Mouse (Mus musculus) bone marrow macrophage, adult 2 months (primary cell): ENCODE data around the gene Psmb1. TPM values are rescaled to one million over a fixed set of nuclear protein-coding genes. Genes with fewer than 3 reads are reported as not detected.

ENCODE experiments used
- H3K27ac ChIP-seq: 2 replicates; pipeline ENCODE4 v1.5.1; 2012; ENCODE audit warnings: low read depth, low read length; ENCODE audit not compliant: insufficient read depth
- H3K4me1 ChIP-seq: 2 replicates; pipeline ENCODE4 v1.6.1; 2012; ENCODE audit warnings: low read length; ENCODE audit not compliant: control insufficient read depth, insufficient read depth
- H3K4me3 ChIP-seq: 2 replicates; pipeline ENCODE4 v1.5.1; 2012; ENCODE audit warnings: mild to moderate bottlenecking, low read length, moderate library complexity; ENCODE audit not compliant: insufficient read depth
- CTCF ChIP-seq: IDR thresholded peaks from 2 replicates; pipeline ENCODE4 v1.5.1; 2012; ENCODE audit warnings: low read depth, mild to moderate bottlenecking, low read length, moderate library complexity
- POLR2A ChIP-seq: IDR thresholded peaks from 2 replicates; pipeline ENCODE4 v1.6.1; 2012; ENCODE audit warnings: mild to moderate bottlenecking, low read depth, low read length, borderline replicate concordance
- polyA plus RNA-seq: library from polyadenylated mRNA; stranded (reverse); fragments of >200 nt; gene quantifications from 2 replicates; pipeline ENCODE4 v1.2.4, GENCODE M21; 2012; ENCODE audit not compliant: missing spikeins, insufficient read depth, insufficient read length

Gene Psmb1
- polyA plus RNA-seq, 1 experiment = 146 TPM

DNA sequence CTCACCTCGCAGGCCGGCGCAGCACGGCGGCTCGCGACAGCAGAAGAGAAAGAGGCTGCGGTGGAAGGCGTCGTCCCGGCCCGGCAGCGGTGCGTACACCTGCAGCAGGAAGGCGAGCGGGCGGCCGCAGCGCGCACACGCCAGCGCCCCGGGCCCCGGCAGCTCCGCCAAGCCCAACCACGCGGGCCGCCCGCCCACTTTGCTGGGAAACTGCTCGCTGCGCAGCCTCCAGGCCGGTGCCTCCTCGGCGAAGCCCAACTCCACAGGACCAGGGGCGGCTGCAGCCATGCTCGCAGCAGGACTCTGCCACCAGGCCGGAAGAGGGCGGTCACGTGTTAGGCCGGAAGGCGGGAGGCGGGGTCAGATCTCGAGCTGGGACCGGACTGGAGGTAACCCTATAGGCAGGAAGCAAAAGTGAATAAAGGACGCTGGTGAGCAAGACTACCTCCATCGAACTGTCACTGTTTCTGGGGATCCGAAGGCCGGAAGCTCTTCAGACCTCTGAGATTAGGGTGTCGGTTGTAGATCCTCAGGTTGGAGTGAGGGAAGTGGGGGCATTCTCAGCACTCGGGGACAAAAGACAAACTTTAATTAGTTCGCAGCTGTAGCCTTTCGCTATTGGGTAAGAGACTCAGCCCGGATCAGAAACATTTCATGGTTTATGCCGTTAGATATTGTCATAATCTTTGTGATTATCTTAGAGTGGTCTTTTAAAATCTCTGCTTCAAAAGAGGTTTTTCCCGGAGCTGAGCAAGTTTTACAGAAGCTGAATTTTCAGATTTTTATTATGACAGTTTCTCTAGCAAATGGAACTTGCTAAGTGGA lies 27.6 kb upstream of the Psmb1 start, which contains the start of gene Pdcd2:
Pdcd2 (minus strand) TSS at position 316 of the 825 bp plus-strand sequence.
- peak within 1 kb of the TSS; percentile 95 for H3K4me3 ChIP-seq
- H3K27ac ChIP-seq = peak within 1 kb of the TSS; percentile 72
- TF ChIP-seq POLR2A (peak; percentile 42; the same call in 1 of the 2 replicates), CTCF (no peak)
- H3K4me1 ChIP-seq = peaks cover 20% of the 10 kb centered on the region

DNA sequence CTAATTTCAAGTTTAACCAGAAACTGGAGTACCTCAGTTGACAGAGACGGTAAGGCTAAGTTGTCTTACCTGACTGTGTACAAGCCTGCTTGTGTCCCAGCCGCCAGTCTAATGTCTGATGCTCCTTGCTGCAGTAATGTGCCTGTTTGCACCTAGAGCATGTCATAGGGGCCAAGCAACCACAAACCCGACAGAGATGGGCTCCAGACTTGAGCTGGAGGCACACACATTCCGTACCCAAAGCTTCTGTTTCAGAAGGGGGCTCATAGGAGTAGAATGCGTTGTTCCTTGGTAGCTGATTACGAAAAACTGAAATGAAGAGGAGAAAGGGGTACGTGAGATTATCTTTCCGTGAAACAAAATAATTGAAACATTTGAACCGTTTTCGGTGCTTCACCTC lies 26.8 kb upstream of the Psmb1 start:
- peak overlapping the region; percentile 95 for H3K4me3 ChIP-seq
- H3K4me1 ChIP-seq = peaks cover 20% of the 10 kb centered on the region
- H3K27ac ChIP-seq = peak overlapping the region; percentile 52; the same call in 1 of the 2 replicates
- TF ChIP-seq POLR2A (no peak), CTCF (no peak)

DNA sequence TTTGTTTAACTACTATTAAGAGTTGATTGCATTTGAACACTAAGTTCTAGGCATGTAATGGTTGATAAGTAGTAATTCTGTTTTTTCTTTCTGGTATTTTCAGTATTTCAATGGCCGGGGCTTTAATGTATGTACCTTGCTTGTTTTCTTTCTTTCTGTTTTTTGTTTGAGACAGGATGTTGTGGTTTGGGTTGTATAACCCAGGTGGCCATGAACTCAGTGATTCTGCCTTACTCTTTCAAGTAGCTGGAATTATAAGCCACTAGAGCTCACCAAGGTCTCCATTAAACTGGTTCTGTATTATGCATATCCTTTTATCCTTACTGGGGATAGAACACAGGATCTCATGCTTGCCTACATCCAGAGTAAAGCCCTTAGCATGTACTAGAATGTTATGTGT lies 19.2 kb upstream of the Psmb1 start:
- H3K4me3 ChIP-seq = no peak overlapping the region
- no peak for TF ChIP-seq POLR2A
- TF ChIP-seq CTCF = no peak
- no peak overlapping the region for H3K27ac ChIP-seq
- H3K4me1 ChIP-seq = no peaks in the 10 kb centered on the region

DNA sequence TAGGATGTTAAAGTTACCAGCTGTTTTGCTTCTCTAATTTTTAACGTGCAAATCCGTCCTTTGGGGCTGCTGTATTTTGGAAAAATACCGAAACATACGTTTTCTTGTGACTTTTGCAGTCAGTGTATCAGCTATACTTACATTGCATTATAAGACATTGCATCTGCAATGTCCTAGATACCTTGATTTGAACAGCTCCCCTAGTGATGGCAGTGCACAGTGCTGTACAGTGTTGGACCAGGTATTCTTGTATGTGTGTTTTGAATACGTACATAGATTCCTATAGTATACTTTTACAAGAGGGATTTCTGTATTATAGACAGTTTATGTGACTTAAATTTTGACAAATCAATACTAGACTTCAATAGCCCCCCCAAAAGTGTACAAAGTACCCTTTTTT lies 18.6 kb upstream of the Psmb1 start:
- H3K4me1 ChIP-seq = no peaks in the 10 kb centered on the region
- no peak overlapping the region for H3K4me3 ChIP-seq
- H3K27ac ChIP-seq = no peak overlapping the region
- TF ChIP-seq POLR2A (no peak), CTCF (no peak)

DNA sequence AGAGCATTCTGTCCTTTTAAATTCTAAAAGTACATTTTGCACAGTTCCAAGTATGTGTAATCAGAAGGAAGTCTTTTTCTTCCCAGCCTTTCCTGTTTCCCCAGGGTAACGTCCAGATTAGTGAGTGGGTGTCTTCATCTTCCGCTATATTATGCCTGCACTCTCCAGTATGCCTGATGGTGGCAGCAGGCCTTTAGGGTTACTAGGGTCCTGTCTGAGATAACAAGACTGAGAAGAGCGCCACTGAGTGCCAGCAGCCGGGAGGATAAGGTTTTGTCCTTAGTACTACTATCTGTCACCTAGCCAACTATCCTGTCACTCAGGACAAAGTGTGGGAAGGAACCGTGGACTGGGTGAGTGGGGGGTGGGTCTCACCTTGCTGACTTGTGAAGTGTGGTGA lies 18.2 kb upstream of the Psmb1 start:
- Histone ChIP-seq H3K4me3 (no peak overlapping the region), H3K4me1 (no peaks in the 10 kb centered on the region), H3K27ac (no peak overlapping the region)
- TF ChIP-seq CTCF = no peak
- no peak for TF ChIP-seq POLR2A

DNA sequence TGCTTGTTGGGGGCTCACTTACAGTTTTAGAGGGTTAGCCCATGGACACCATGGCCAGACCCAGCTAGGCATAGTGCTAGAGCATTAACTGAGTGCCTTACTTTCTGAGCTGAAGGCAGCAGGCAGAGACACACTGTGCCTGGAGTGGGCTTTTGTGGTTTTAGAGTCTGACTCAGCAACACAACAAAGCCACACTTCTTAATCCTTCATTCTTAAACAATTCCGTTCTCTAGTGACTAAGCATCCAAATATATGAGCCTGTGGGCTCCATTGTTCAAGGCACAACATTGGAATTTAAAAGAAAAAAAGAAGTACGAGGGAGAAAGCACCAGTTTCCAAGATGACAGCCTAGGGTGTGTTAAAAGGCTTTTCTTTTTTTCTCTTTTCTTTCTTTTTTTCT lies 11.1 kb upstream of the Psmb1 start:
- no peak overlapping the region for H3K4me3 ChIP-seq
- no peak for TF ChIP-seq CTCF
- no peak for TF ChIP-seq POLR2A
- no peaks in the 10 kb centered on the region for H3K4me1 ChIP-seq
- no peak overlapping the region for H3K27ac ChIP-seq

DNA sequence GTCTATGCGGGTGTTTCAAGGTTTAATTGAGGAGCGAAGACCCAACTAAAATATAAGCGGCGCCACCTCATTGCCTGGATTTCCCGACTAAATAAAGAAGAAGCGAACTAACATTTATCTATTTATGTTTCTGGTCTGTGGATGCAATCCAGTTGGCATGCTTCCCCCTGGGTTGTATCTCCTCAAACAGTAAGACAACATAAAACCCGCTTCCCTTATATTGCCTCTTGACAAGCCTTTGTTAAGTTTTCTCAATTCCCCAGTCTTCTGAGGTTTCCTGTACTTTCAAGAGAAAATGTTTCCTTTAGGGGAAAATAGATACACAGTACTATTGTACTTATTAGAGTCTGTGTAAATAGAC lies 818 bp downstream of the Psmb1 start:
- H3K4me3 ChIP-seq = peak overlapping the region; percentile 85
- peaks cover 18% of the 10 kb centered on the region for H3K4me1 ChIP-seq
- H3K27ac ChIP-seq = peak overlapping the region; percentile 22
- no peak for TF ChIP-seq POLR2A
- TF ChIP-seq CTCF = no peak

DNA sequence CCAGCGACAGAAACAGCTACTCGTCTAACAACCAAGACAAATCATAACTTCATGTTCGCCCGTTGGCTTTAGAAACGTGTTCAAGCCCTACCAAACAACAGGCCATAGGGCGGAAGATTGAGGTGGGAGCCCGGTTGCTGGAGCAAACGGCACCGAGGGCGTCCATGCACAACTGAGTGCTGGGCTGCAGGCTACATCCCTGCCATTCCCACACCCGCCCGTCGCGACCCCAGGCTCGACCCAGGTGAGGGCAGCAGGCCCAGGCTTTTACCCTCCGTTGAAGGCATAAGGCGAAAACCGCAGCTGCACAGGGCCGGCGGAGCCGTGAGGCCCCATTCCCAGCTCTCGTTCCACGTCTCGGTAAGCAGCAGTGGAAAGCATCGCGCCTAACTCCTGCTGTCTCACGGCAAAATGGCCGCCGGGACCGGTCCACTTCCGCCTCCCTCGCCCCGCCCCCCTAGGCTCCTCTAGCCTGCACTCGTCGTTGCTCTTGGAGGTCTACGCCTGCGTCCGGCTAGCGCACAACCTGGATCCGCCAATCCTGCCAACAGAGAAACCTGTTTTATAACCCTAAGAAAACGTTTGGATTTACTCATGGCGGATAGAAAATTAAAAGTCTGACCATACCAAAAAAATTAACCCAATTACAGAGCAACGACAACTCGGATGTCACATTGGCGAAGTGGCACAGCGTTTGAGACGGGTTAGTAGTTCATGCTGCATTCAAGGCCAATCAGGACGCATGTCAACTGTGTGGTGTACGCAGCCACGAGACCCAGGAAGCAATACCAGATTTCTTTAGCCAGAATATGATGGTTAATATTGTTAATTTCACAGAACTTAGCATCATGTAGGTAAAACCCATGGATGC lies 1.4 kb downstream of the Psmb1 start:
- TF ChIP-seq POLR2A (no peak), CTCF (no peak)
- H3K4me3 ChIP-seq = peak overlapping the region; percentile 85
- H3K27ac ChIP-seq = peak overlapping the region; percentile 74
- peaks cover 18% of the 10 kb centered on the region for H3K4me1 ChIP-seq

DNA sequence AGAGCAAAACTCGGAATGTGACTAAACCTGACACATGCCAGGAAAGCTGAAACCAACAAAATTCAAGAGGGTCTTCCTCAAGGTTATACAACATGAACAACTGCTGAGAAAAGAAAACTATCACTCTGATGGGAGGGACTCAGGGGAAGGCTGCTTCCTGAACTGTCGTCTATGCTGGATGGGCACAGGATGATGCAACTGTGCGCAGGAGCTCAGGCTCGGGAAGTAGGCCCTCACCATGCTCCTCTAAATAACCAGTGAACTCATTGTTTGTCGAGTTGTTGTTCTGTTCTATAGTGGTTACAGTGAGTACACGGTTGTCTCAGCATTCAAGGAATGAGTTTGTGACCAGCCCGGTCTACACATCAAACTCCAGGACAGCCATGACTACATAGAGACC lies 9.0 kb downstream of the Psmb1 start:
- no peak overlapping the region for H3K4me3 ChIP-seq
- H3K4me1 ChIP-seq = no peaks in the 10 kb centered on the region; the same call in 1 of the 2 replicates
- TF ChIP-seq CTCF (no peak), POLR2A (no peak)
- no peak overlapping the region for H3K27ac ChIP-seq

DNA sequence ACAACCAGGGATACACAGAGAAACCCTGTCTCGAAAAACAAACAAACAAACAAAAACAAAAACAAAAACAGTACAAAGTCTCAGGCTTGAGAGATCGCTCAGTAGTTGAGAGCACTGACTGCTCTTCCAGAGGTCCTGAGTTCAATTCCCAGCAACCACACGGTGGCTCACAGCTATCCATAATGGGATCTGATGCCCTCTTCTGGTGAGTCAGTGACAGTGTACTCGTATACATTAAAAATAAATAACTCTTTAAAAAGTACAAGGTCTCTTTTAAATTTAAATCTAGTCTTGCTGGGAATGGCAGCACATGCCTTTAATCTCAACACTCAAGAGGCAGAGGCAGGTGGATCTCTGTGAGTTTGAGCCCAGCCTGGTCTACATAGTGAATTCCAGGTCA lies 26.9 kb downstream of the Psmb1 start:
- TF ChIP-seq POLR2A = no peak
- no peak for TF ChIP-seq CTCF
- H3K27ac ChIP-seq = no peak overlapping the region
- H3K4me1 ChIP-seq = no peaks in the 10 kb centered on the region
- H3K4me3 ChIP-seq = no peak overlapping the region
